Mouse (Mus musculus) layer of hippocampus, adult 6 months (tissue): Measurements from ENCODE around the gene Vmn1r220. TPM values are rescaled to one million over a fixed set of nuclear protein-coding genes. Genes with fewer than 3 reads are reported as not detected.

Source experiments
- long read RNA-seq, 2 experiments: library from polyadenylated mRNA; unstranded; transcript quantifications; one replicate each; pipeline ENCODE4 v2.0.0; 2019 to 2020
- polyA plus RNA-seq: library from polyadenylated mRNA; unstranded; fragments of <200 nt; fragmentation: Nextera tagmentation; gene quantifications from 2 replicates; pipeline ENCODE4 v1.2.3, GENCODE M21; 2021

Gene Vmn1r220
- polyA plus RNA-seq = not detected in 2 replicates
- long read RNA-seq, experiment 1 = 0 reads
- long read RNA-seq, experiment 2 = 0 reads

DNA sequence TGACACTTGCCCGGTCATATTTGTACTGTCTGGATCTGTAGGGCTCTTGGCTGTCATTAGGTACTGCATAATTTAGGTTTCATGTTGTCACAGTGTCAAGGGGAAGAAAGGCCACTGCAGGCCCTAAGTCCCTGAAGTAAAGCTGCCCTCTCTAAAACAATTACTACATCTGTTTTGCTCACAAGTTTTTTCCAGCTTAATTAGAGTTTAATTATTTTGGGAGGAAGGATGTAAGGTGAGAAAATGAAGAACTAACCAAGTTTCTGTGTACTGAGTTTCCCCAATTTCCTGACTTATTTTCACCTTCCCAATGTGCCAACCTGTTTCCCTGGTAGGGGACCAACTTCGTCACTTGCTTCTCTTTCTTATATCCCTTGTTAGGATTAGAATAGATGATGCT, at the start of gene Vmn1r220:
Gene Vmn1r220 (minus strand): TSS at position 101 of the 400 bp plus-strand sequence.

DNA sequence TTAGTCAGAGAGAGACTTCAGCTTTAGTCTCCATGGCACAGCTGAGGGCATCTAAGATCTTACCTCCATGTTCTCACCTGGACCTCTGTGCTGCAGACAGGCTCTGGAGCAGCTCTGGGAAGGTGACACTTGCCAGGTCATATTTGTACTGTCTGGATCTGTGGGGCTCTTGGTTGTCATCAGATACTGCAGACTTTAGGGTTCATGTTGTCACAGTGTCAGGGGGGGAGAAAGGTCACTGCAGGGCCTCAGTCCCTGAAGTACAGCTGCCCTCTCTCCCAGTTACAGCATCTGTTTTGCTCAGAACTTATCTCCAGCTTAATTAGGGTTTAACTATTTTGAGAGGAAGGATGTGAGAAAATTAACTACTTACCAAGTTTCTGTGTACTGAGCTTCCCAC, 48.1 kb upstream of the Vmn1r220 start, which contains the start of gene Vmn1r222:
Gene Vmn1r222 (minus strand): TSS at position 101 of the 400 bp plus-strand sequence.

DNA sequence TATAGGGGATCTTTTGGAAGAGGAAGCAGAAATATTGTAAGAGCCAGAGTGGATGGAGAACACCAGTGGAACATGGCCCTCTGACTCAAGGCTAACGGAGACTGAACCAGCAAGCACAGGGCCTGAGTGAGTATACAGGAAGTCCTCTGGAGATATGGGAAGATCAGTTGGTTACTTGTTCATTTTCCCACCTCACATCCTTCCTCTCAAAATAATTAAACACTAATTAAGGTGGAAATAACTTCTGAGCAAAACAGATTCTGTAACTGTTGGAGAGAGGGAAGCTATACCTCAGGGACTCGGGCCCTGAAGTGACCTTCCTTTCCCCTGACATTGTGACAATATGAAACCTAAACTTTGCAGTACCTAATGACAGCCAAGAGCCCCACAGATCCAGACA, 26.1 kb upstream of the Vmn1r220 start, which contains the start of gene Vmn1r221:
Gene Vmn1r221 (plus strand): TSS at position 301 of the 400 bp plus-strand sequence.

DNA sequence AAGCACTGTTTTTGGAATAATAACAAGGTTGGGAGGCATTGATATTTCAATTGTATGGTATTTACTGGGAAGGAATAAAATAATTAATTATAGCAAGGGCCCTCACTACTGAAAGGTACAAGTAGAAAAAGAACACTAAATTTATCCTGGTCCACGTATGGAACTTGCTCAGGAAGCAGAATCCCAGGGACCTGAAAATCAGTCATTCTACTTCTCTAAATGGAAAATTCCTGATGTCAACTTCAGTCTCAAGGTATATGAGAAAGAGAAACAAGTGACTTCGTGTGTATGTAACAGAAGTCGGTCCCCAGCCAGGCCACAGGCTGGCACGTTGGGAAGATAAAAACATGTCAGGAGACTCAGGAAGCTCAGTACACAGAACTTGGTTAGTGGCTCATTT, 28.8 kb downstream of the Vmn1r220 start, which contains the start of gene Vmn1r219:
Gene Vmn1r219 (plus strand): TSS at position 301 of the 400 bp plus-strand sequence.

DNA sequence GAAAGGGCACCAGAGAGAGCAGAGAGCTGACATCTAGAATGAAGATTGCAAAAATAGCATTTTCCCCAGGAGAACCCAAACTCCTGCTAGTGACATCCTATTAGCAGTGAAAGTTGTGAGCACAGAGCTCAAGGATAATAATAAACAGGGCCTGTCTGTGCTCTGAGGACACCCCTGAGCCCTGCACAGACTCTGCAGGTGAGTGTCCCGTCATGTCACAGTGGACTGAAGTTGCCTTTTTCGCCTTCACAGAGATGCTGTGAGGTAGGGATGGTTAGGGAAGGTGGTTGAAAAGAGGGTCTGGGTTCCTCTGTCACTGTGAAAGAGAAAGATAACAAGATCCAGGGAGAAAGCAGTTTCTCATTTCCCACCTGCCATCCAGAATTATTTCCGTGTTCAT, 54.7 kb downstream of the Vmn1r220 start, which contains the start of gene Vmn1r218:
Gene Vmn1r218 (plus strand): TSS at position 57 of the 400 bp plus-strand sequence.

Other genes starting within 250 kb of the Vmn1r220 start
- not detected in 2 replicates for gene Vmn1r213, start 180.3 kb downstream of the Vmn1r220 start, polyA plus RNA-seq
- not detected in 2 replicates for gene Vmn1r214, start 157.6 kb downstream of the Vmn1r220 start, polyA plus RNA-seq
- gene Vmn1r215, start 120.0 kb downstream of the Vmn1r220 start, polyA plus RNA-seq = not detected in 2 replicates
- not detected in 2 replicates for gene Vmn1r217, start 69.7 kb downstream of the Vmn1r220 start, polyA plus RNA-seq
- gene Vmn1r218, start 54.8 kb downstream of the Vmn1r220 start, polyA plus RNA-seq = not detected in 2 replicates
- gene Vmn1r219, start 28.7 kb downstream of the Vmn1r220 start, polyA plus RNA-seq = not detected in 2 replicates
- not detected in 2 replicates for gene Vmn1r221, start 26.2 kb upstream of the Vmn1r220 start, polyA plus RNA-seq
- not detected in 2 replicates for gene Vmn1r222, start 48.0 kb upstream of the Vmn1r220 start, polyA plus RNA-seq
- gene Vmn1r223, start 59.2 kb upstream of the Vmn1r220 start, polyA plus RNA-seq = not detected in 2 replicates
- 11.8 and 14.7 TPM in 2 replicates for gene Zfp322a, start 181.2 kb upstream of the Vmn1r220 start, polyA plus RNA-seq
- gene Abt1, start 235.9 kb upstream of the Vmn1r220 start, polyA plus RNA-seq = 7.2 and 7.9 TPM in 2 replicates